Mouse (Mus musculus) ES-E14 (cell line): ENCODE measurements at regions not wholly inside any gene's neighbourhood (a gene's known extent, or its start where the extent isn't known, plus 50 kb on each side); places are given as distances from the start of the nearest gene placed in this dataset.
"Not testable (repeated sequence)": the region's sequence is repeated elsewhere in the genome, so short reads cannot be mapped to it uniquely, and the experiment has no call there.

ENCODE experiments used
- DNase-seq: peaks from one replicate; pipeline ENCODE4 v3.0.0-alpha.2; 2013; ENCODE audit warnings: low read depth, low spot score
- H3K27ac ChIP-seq: 2 replicates; pipeline ENCODE4 v1.5.1; 2012; ENCODE audit warnings: low read depth, mild to moderate bottlenecking, low read length, moderate library complexity, mixed read lengths; ENCODE audit not compliant: poor library complexity, insufficient read depth, severe bottlenecking
- H3K36me3 ChIP-seq: 2 replicates; pipeline ENCODE4 v1.6.1; 2012; ENCODE audit warnings: mild to moderate bottlenecking, low read length, moderate library complexity, mixed read lengths; ENCODE audit not compliant: control insufficient read depth, poor library complexity, insufficient read depth, severe bottlenecking
- H3K4me1 ChIP-seq, 2 experiments: fragments of 150-350 bp in 1 of 2; sonication (generic) in 1 of 2; 2 replicates each; pipeline ENCODE4 v1.6.1; 2012; ENCODE audit warnings: low read length in 2 of 2, mild to moderate bottlenecking in 1 of 2, mixed read lengths in 1 of 2; ENCODE audit not compliant: control insufficient read depth in 2 of 2, insufficient read depth in 2 of 2, poor library complexity in 1 of 2
- H3K4me3 ChIP-seq, 2 experiments: fragments of 150-350 bp in 1 of 2; sonication (generic) in 1 of 2; 2 replicates each; pipeline ENCODE4 v1.5.1; 2012; ENCODE audit warnings: low read length in 2 of 2, low read depth in 1 of 2, mild to moderate bottlenecking in 1 of 2, mixed read lengths in 1 of 2; ENCODE audit not compliant: insufficient read depth in 1 of 2, poor library complexity in 1 of 2, severe bottlenecking in 1 of 2
- H3K9ac ChIP-seq: 2 replicates; pipeline ENCODE4 v1.6.1; 2012; ENCODE audit warnings: low read depth, mild to moderate bottlenecking, low read length, mixed read lengths; ENCODE audit not compliant: poor library complexity, insufficient read depth, severe bottlenecking
- H3K9me3 ChIP-seq: fragments of 150-350 bp; sonication (generic); 2 replicates; pipeline ENCODE4 v1.6.1; 2012; ENCODE audit warnings: low read depth, mild to moderate bottlenecking, low read length; ENCODE audit not compliant: control insufficient read depth, insufficient read depth
- CHD2 ChIP-seq: IDR thresholded peaks from 2 replicates; pipeline ENCODE4 v1.6.1; 2014; ENCODE audit warnings: mild to moderate bottlenecking, low read depth, low read length, inconsistent platforms
- HCFC1 ChIP-seq: IDR thresholded peaks from 2 replicates; pipeline ENCODE4 v1.6.1; 2012; ENCODE audit warnings: low read length, inconsistent platforms, borderline replicate concordance; ENCODE audit not compliant: insufficient read depth
- MAFK ChIP-seq: IDR thresholded peaks from 2 replicates; pipeline ENCODE4 v1.6.1; 2014; ENCODE audit warnings: mild to moderate bottlenecking, low read depth, low read length, inconsistent platforms; ENCODE audit not compliant: insufficient read depth
- ZC3H11A ChIP-seq: IDR thresholded peaks from 2 replicates; pipeline ENCODE4 v1.6.1; 2012; ENCODE audit warnings: low read depth, mild to moderate bottlenecking, inconsistent platforms, low read length, borderline replicate concordance
- ZNF384 ChIP-seq: IDR thresholded peaks from 2 replicates; pipeline ENCODE4 v1.6.1; 2012; ENCODE audit warnings: low read depth, low read length, inconsistent platforms
- in situ Hi-C, 2 experiments: fragments of 600-800 bp; cut with MboI; formaldehyde crosslinking; loops; one replicate each; pipeline ENCODE4 v1.15.1; 2025; ENCODE audit warnings: low sequenced_read_pairs in 2 of 2, inconsistent platforms in 1 of 2; ENCODE audit not compliant: unreplicated experiment in 2 of 2

DNA sequence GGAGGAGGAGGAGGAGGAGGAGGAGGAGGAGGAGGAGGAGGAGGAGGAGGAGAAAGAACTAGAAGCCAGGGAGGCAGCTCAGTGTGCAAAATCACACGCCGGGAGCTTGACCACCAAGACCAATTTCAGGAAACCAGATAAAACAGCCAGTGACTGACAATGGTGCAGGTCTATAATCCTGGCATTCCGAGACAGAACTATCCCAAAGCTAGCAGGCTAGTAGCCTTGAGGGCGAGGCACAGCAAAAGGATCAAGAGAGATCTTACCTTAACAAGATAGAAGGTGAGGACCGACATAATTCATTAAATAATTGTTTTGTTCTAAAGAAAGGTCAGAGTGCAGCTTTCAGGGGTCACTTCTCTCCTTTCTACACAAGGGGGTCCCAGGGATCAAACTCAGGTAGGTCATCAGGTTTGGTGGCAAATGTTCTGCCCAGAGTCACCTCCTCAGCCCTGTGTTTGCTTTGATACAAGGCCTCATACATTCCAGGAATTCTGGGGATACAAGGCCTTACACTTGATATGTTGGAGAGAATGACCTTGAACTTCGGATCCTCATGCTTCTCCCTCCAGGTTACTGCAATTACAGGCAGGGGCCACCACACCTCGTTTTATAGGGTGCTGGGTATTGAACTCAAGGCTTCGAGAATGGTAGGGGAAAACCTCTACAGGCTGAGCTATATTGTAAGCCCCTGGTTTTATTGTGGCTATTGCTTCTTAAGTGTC lies 54.2 kb upstream of the Jarid2 start:
- no peak overlapping the region; a peak in 1 of 4 replicates for H3K4me3 ChIP-seq
- no peak for DNase-seq
- peaks cover 2% of the 10 kb centered on the region; the same call in 1 of the 2 replicates for H3K36me3 ChIP-seq
- peak overlapping the region; percentile 63; the same call in 1 of the 2 replicates for H3K27ac ChIP-seq
- H3K4me1 ChIP-seq: peaks cover 23 to 28% of the 10 kb centered on the region in 2 experiments
- in situ Hi-C loops: no loop called here
- TF ChIP-seq MAFK (no peak), CHD2 (no peak), ZNF384 (no peak), ZC3H11A (no peak), HCFC1 (no peak)
- H3K9me3 ChIP-seq: no peaks in the 10 kb centered on the region
- peak overlapping the region; percentile 3; the same call in 1 of the 2 replicates for H3K9ac ChIP-seq

DNA sequence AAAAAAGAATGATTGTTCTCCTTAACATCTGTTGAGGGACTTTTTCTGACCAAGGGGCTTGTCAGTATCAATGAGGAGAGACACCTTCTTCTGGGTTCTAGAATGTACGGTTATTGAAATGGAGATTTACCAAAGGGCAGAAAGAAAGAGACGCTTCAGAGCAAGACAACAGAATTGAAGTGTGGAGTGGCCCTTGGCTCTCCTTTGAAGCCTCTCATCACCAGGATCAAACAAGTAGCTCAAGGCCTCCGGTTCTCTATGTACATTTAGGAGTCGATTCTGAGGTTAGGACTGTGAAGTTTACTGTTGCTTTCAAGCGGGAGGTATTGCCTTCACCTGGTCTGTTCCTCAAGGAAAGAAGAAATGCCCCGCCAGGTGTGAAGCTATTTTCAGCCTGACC lies 53.2 kb upstream of the Jarid2 start:
- Histone ChIP-seq H3K9me3 (no peaks in the 10 kb centered on the region), H3K9ac (peak overlapping the region; percentile 27; the same call in 1 of the 2 replicates), H3K4me1 (peaks cover 23 to 32% of the 10 kb centered on the region in 2 experiments), H3K36me3 (no peaks in the 10 kb centered on the region), H3K27ac (peak overlapping the region; percentile 98; the same call in 1 of the 2 replicates), H3K4me3 (peak overlapping the region in 1 of 2 experiments; percentile 2; a peak in 1 of 4 replicates)
- DNase-seq: no peak
- in situ Hi-C loops: no loop called here
- TF ChIP-seq ZC3H11A: no peak
- TF ChIP-seq HCFC1: no peak
- TF ChIP-seq MAFK: no peak
- TF ChIP-seq CHD2: no peak
- TF ChIP-seq ZNF384: no peak

- no peaks in the 10 kb centered on the region for H3K9me3 ChIP-seq
- no peak overlapping the region for H3K9ac ChIP-seq
- peak; percentile 57 for DNase-seq
- no peak overlapping the region for H3K4me3 ChIP-seq
- peak; percentile 46; the same call in 1 of the 2 replicates for TF ChIP-seq CHD2
- no peak for TF ChIP-seq MAFK
- H3K27ac ChIP-seq: peak overlapping the region; percentile 98
- peaks cover 20 to 35% of the 10 kb centered on the region in 2 experiments for H3K4me1 ChIP-seq
- in situ Hi-C loops: no loop called here
- no peaks in the 10 kb centered on the region for H3K36me3 ChIP-seq
These were observed 51.2 kb upstream of the Jarid2 start for GRCm38 (mm10) chr13:44678121-44678520.

- H3K4me3 ChIP-seq, H3K36me3 ChIP-seq, in situ Hi-C loops, H3K9ac ChIP-seq, H3K9me3 ChIP-seq: not testable (repeated sequence)
- Histone ChIP-seq H3K4me1 (peaks cover 17 to 30% of the 10 kb centered on the region in 2 experiments), H3K27ac (peak overlapping the region; percentile 98)
- DNase-seq: peak; percentile 68
- TF ChIP-seq ZNF384 (peak; percentile 95), CHD2 (0 out of 2 replicates have a peak, but pooled peaks have one; percentile 22)
These were observed 49.8 kb upstream of the Jarid2 start for GRCm38 (mm10) chr13:44679457-44679856.
